Mouse (Mus musculus) spleen, adult 2 months (tissue): Measurements from ENCODE around the gene Havcr2.

ENCODE experiments used
- CTCF ChIP-seq: fragments of 200-500 bp; IDR thresholded peaks from 2 replicates; pipeline ENCODE4 v1.5.1; 2011; ENCODE audit warnings: mild to moderate bottlenecking, inconsistent platforms; ENCODE audit not compliant: insufficient read depth, insufficient read length, insufficient replicate concordance; ENCODE audit errors: extremely low read depth
- POLR2A ChIP-seq: fragments of 200-500 bp; IDR thresholded peaks from 2 replicates; pipeline ENCODE4 v1.6.1; 2011; ENCODE audit warnings: low read depth, low read length, inconsistent platforms

DNA sequence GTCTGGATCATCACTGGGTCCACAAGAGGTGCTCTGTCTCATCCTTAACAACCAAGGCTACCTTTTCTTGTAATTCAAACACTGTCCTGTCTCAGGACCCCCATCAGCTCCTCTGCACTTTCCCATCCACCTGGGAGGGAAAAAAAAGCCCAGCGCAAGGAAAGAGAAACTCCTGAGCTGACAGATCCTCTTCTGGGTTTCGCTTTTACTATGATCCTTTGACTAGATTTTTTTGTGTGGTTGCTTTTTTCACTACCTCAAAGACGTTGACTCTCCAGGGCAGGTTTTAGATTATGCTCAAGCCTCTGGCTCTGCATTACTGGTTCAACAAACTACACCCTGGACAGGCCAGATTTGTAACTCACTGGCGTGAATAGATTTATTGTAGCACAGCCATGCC is 75.4 kb downstream of the Havcr2 start:
- TF ChIP-seq POLR2A (no peak), CTCF (no peak)
